Mouse (Mus musculus): ENCODE measurements at regions not wholly inside any gene's neighbourhood (a gene's known extent, or its start where the extent isn't known, plus 50 kb on each side); places are given as distances from the start of the nearest gene placed in this dataset.

DNA sequence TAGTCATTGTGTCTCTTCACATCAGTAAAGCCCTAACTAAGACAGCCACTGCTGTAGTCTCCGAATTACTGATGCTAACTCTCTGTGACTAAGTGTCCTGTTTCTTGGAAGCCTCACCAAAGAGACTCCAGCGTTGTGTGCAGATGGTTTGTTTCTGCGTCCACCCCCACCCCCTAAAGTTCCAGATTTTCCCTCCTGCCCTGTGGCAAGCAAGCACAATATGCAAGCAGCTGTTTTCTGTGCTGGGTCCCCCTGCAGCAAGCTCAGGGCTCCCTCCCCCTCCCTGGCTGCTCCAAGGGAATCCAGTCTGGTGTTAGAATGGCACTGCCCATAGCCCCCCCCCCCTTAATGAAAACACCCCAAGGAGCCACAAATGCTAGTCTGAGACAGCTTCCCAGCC is 82.8 kb upstream of the Ltbp1 start:
- TF ChIP-seq CTCF (IDR thresholded peaks at IDR 0.05; ENCODE audit: low read depth) (no peak), EP300 (IDR thresholded peaks at IDR 0.05; ENCODE audit: low read depth) (no peak)

Measured in liver, postnatal 0 days (tissue).